Mouse (Mus musculus) kidney, adult 2 months (tissue): Measurements from ENCODE around the gene Gm49337. TPM values are rescaled to one million over a fixed set of nuclear protein-coding genes. Genes with fewer than 3 reads are reported as not detected.
A peak's percentile ranks its signal among the peaks of the same experiment; 100 is the strongest.

Experiments used
- DNase-seq: peaks from one replicate; pipeline ENCODE4 v3.0.0; 2021
- H3K27ac ChIP-seq: fragments of 200-500 bp; 2 replicates; pipeline ENCODE4 v1.5.1; 2012; ENCODE audit warnings: low read depth, low read length, control low read depth, inconsistent platforms; ENCODE audit not compliant: insufficient read depth
- H3K27me3 ChIP-seq: fragments of 200-500 bp; replicated peaks from 2 replicates; pipeline ENCODE4 v1.6.1; 2012; ENCODE audit warnings: mild to moderate bottlenecking, moderate library complexity, low read length, inconsistent platforms; ENCODE audit not compliant: control insufficient read depth, insufficient read depth
- H3K36me3 ChIP-seq: fragments of 200-500 bp; 2 replicates; pipeline ENCODE4 v1.6.1; 2012; ENCODE audit warnings: mild to moderate bottlenecking, moderate library complexity, low read length, inconsistent platforms; ENCODE audit not compliant: control insufficient read depth, insufficient read depth
- H3K4me1 ChIP-seq: fragments of 200-500 bp; 2 replicates; pipeline ENCODE4 v1.6.1; 2011; ENCODE audit warnings: low read length; ENCODE audit not compliant: control insufficient read depth, insufficient read depth
- H3K4me3 ChIP-seq: fragments of 200-500 bp; 2 replicates; pipeline ENCODE4 v1.5.1; 2011; ENCODE audit warnings: mild to moderate bottlenecking, low read depth, low read length, control low read depth; ENCODE audit not compliant: insufficient read depth
- CTCF ChIP-seq: fragments of 200-500 bp; conservative IDR thresholded peaks from 2 replicates; pipeline ENCODE4 v1.5.1; 2011; ENCODE audit warnings: low read depth, mild to moderate bottlenecking, control low read depth, low read length, moderate library complexity, mixed read lengths; ENCODE audit not compliant: insufficient read depth, insufficient read length
- POLR2A ChIP-seq: fragments of 200-500 bp; IDR thresholded peaks from one replicate; pipeline ENCODE4 v1.6.1; 2011; ENCODE audit warnings: low read depth, low read length, control low read depth
- WGBS: fragments of 180-500 bp; shearing (Covaris S2); methylation state at CpG from one replicate; pipeline ENCODE4 v1.1.7; 2018; 5-methylcytosine and 5-hydroxymethylcytosine counted together
- polyA plus RNA-seq: library from polyadenylated mRNA; depleted of rRNA; stranded (reverse); fragments of >200 nt; gene quantifications from 2 replicates; pipeline ENCODE4 v1.2.3, GENCODE M21; 2012

Gene Gm49337
- polyA plus RNA-seq, 1 experiment = not detected

DNA sequence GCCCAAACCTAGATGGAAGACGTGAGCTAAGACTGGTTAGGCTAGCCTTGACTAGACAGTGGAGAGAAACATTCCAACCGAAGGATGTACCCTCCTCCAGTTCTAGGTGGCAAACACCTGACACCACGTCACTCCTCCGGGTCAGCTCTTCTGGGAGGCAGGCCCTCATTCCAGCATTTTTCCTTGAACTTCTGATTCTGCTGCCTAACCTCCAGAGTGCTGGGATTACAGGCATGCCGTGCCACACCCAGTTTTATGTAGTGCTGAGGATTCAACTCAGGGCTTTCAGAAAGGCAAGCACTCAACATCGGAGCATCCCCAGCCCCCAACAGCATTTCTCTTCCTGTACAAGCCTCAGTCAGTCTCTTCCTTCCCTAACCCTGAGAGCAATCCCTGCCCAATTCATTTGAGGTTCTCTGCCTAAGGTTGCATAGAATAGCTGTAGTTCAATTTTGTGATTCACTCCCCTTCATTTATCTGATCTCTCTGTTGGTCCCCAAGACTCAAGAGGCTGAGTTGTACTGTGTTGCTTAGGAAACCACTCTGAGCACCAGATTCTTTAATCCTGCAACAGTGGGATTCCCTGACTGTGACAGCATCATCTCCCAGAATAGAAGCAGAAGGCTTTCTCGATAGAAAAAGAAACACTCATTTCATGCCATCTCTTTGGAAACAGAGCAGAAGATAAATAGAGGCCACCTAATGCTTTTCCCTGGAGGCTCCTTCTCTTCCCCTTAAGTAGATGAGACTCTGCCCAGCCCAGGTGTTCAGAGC is 32.2 kb upstream of the Gm49337 start:
- WGBS = 72% methylated on average over 7 of the region's 7 CpGs
- Histone ChIP-seq H3K27ac (no peak overlapping the region), H3K36me3 (no peaks in the 10 kb centered on the region), H3K27me3 (no peaks in the 10 kb centered on the region), H3K4me3 (no peak overlapping the region), H3K4me1 (0 out of 2 replicates have a peak, but pooled peaks cover 3% of the 10 kb centered on the region)
- DNase-seq = no peak
- TF ChIP-seq CTCF = no peak
- no peak for TF ChIP-seq POLR2A

DNA sequence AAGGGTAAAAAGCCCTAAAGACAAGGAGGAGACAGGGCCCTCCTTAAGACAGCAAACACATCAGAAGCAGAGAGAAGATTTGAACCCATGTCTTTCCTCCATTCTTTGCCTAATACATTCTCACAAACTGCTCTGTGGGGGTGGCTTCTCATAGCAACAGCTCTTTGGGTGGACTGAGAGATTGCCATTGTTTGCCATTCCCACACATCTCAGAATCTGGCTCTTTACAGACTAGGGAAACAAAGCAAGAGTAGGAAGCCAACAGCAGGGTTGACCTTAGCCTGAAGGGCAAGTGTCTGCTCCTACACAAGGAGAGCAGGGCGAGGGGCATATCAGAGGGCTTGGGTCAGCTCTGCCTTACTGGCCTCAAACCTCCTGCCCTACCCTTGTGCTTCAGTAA is 31.4 kb upstream of the Gm49337 start:
- H3K36me3 ChIP-seq = no peaks in the 10 kb centered on the region
- WGBS = 82% methylated on average over 1 of the region's 1 CpGs
- H3K27me3 ChIP-seq = no peaks in the 10 kb centered on the region
- no peak for DNase-seq
- H3K27ac ChIP-seq = peak overlapping the region; percentile 81
- H3K4me1 ChIP-seq = 0 out of 2 replicates have a peak, but pooled peaks cover 3% of the 10 kb centered on the region
- no peak for TF ChIP-seq CTCF
- no peak for TF ChIP-seq POLR2A
- H3K4me3 ChIP-seq = no peak overlapping the region

DNA sequence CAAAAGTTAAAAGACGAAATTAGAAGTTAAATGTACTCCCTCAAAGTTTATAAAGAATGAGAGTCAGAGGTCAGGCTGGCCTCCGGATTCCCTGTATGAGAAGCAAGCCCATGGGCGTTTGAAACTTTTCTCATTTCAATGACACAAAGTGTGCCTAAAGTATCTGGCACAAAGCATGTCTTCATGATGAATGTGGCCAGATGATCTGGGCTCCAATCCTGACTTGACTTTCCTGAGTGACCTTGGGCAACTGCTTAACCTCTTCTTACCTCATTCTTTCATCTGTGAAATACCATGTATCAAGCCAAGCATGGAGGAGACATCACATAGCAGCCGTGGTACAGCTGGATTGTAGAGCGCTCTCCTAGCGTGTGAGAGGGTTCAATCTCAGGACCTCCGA is 30.9 kb upstream of the Gm49337 start:
- 0 out of 2 replicates have a peak, but pooled peaks cover 3% of the 10 kb centered on the region for H3K4me1 ChIP-seq
- H3K36me3 ChIP-seq = no peaks in the 10 kb centered on the region
- peak overlapping the region; percentile 35; the same call in 1 of the 2 replicates for H3K4me3 ChIP-seq
- H3K27me3 ChIP-seq = no peaks in the 10 kb centered on the region
- WGBS = 42% methylated on average over 7 of the region's 7 CpGs
- no peak for TF ChIP-seq POLR2A
- no peak for TF ChIP-seq CTCF
- DNase-seq = peak; percentile 45
- peak overlapping the region; percentile 81 for H3K27ac ChIP-seq

DNA sequence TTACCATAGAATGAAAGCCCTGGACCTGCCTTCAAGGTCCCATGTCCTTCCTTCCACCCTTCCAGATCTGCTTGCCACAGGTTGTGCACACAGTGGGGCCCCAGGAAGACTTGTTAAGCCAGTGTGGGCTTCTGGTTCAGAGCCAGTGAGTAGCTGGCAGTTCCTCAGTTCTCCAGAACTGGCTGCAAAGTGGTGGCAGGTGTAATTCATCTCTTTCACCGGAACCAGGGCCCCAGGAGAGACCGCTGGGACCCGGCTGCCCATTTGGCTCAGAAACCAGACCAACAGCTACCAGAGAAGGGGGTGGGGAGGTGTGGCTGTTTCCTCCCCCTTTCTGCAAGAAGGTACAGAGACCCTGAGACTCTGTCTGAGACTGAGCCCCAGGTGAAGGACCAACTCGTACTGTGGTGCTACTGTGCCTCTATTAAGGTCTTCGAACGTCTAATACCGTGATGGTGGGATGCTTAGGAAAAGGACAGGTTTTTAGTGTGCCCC is 29.8 kb upstream of the Gm49337 start:
- 21% methylated on average over 7 of the region's 7 CpGs for WGBS
- Histone ChIP-seq H3K4me3 (peak overlapping the region; percentile 86), H3K36me3 (no peaks in the 10 kb centered on the region), H3K4me1 (0 out of 2 replicates have a peak, but pooled peaks cover 3% of the 10 kb centered on the region), H3K27ac (peak overlapping the region; percentile 84), H3K27me3 (no peaks in the 10 kb centered on the region)
- TF ChIP-seq CTCF (no peak), POLR2A (no peak)
- peak; percentile 64 for DNase-seq

DNA sequence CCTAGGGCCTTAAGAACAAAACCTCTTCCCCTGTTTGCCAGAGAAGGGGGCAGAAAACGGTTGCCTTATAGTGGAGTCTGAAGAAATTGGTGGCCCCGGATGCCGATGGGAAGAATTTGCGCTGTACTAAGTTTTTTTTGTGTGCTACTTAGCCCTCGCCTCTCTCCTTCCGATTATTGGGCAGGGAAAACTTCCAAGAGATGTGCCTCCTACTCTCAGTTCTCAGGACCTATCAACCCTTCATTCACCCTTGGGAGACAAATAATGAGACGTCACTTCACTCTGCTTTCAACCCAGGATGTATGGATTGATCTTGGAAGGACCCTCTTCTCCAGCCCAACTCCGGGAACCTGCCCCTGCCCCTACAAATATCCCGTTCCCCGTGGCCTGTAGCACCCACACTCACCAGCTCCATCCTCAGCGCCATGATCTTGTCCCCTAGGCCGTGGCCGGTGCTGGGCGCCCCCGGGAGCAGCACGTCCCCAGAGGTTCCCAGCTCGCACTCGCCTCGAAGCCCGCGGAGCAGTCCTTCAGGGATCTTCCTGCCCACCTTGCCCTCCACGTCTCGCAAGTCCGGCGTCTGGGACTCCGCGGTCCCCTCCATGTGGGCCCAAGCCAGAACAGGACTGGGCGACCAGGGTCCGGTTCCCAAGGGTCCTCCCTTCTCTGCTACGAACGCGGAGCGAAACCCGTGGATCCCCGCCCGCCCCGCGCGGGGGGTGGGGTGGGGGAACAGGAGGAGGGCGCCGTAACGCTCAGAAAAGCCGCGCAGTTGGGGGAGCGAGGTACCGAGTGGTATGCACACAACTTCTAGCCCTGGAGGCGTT is 29.1 kb upstream of the Gm49337 start:
- peak; percentile 74 for DNase-seq
- H3K4me3 ChIP-seq = peak overlapping the region; percentile 86
- peak overlapping the region; percentile 84 for H3K27ac ChIP-seq
- H3K4me1 ChIP-seq = 0 out of 2 replicates have a peak, but pooled peaks cover 3% of the 10 kb centered on the region
- H3K27me3 ChIP-seq = no peaks in the 10 kb centered on the region
- peak; percentile 11 for TF ChIP-seq POLR2A
- no peak for TF ChIP-seq CTCF
- WGBS = 2% methylated on average over 47 of the region's 47 CpGs
- no peaks in the 10 kb centered on the region for H3K36me3 ChIP-seq

DNA sequence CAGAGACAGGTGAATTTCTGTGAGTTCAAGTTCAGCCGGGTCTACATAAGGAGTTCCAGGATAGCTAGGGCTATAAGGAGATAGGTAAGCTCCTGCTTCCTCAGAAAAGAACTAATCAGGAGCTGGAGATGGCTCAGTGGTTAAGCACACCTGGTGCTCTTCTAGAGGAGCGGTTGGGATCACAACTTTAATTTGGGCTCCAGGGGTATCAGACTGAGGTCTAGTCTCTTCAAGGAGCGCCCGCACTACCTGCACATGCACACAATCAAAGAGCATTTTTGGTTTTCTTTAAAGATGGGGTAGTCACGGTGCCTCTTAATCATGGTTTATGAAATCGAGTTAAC is 23.4 kb upstream of the Gm49337 start:
- 25% methylated on average over 6 of the region's 6 CpGs for WGBS
- no peak for TF ChIP-seq CTCF
- no peak for TF ChIP-seq POLR2A
- DNase-seq = no peak
- Histone ChIP-seq H3K4me3 (peak overlapping the region; percentile 71), H3K27me3 (no peaks in the 10 kb centered on the region), H3K36me3 (no peaks in the 10 kb centered on the region), H3K27ac (peak overlapping the region; percentile 95), H3K4me1 (peaks cover 6% of the 10 kb centered on the region; the same call in 1 of the 2 replicates)

DNA sequence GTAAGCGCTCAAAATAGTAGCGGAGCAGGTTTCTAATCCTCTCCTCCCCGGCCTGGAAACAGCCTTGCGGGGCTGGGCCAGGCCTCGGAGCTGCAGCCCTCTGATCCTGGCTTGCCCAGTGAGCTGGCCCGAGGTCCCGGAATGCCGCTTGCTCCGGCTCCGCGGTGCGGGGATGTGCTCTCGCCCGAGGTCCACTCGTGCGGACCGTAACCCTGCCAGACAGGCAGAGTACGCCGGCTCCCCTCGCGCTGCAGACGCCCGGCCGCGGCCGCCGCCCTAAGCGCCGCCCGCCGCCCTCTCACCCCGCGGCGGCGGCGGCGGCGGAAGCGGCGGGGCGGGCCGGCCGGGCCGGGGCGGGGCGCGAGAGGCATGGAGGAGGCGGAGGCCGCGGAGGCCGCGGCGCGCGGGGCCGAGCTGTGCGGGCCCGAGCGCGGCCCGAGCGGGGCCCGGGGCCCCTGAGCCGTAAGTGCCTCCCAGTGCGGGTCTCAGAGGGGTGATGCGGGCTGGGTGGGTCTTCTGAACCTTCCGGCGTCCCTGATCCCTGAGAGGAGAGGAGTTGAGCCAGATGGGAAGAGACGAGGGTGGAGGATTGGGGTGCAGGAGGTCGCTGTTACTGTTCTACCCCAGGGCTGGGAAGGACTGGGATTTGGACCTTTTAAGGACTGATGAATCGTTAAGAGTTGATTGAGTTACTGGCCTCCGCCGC is 22.9 kb upstream of the Gm49337 start:
- TF ChIP-seq POLR2A (peak; percentile 52), CTCF (no peak)
- no peaks in the 10 kb centered on the region for H3K27me3 ChIP-seq
- peak overlapping the region; percentile 95 for H3K27ac ChIP-seq
- peak; percentile 72 for DNase-seq
- WGBS = under 1% methylated on average over 70 of the region's 73 CpGs
- H3K36me3 ChIP-seq = no peaks in the 10 kb centered on the region
- H3K4me3 ChIP-seq = peak overlapping the region; percentile 79
- peaks cover 6% of the 10 kb centered on the region; the same call in 1 of the 2 replicates for H3K4me1 ChIP-seq
